Mouse (Mus musculus) limb, embryonic 13.5 days (tissue): ENCODE results near the gene Prpf40b. TPM values are rescaled to one million over a fixed set of nuclear protein-coding genes. Genes with fewer than 3 reads are reported as not detected.

Source experiments
- ATAC-seq: fragments of 200-750 bp; cut with Nextera tagmentation; 2 replicates; pipeline ENCODE4 v1.8.0; 2017; ENCODE audit warnings: low read depth, moderate number of reproducible peaks, moderate TSS enrichment; ENCODE audit not compliant: low FRiP score
- H3K27ac ChIP-seq: fragments of 300-500 bp; sonication (generic); 2 replicates; pipeline ENCODE4 v1.5.1; 2015; ENCODE audit warnings: inconsistent platforms, mild to moderate bottlenecking, moderate library complexity
- H3K27me3 ChIP-seq: fragments of 300-500 bp; sonication (generic); 2 replicates; pipeline ENCODE4 v1.6.1; 2015; ENCODE audit warnings: mild to moderate bottlenecking, inconsistent platforms
- H3K36me3 ChIP-seq: fragments of 300-500 bp; sonication (generic); 2 replicates; pipeline ENCODE4 v1.6.1; 2015; ENCODE audit warnings: inconsistent platforms, mild to moderate bottlenecking, moderate library complexity
- H3K4me1 ChIP-seq: fragments of 300-500 bp; sonication (generic); 2 replicates; pipeline ENCODE4 v1.6.1; 2015; ENCODE audit warnings: inconsistent platforms
- H3K4me2 ChIP-seq: fragments of 300-500 bp; sonication (generic); replicated peaks from 2 replicates; pipeline ENCODE4 v1.6.1; 2015; ENCODE audit warnings: inconsistent platforms, mild to moderate bottlenecking, moderate library complexity
- H3K4me3 ChIP-seq: fragments of 300-500 bp; sonication (generic); 2 replicates; pipeline ENCODE4 v1.5.1; 2015; ENCODE audit warnings: moderate library complexity, mild to moderate bottlenecking, inconsistent platforms
- H3K9ac ChIP-seq: fragments of 300-500 bp; sonication (generic); 2 replicates; pipeline ENCODE4 v1.6.1; 2015; ENCODE audit warnings: mild to moderate bottlenecking, inconsistent platforms
- H3K9me3 ChIP-seq: fragments of 300-500 bp; sonication (generic); 2 replicates; pipeline ENCODE4 v1.6.1; 2016; ENCODE audit warnings: inconsistent platforms
- WGBS: fragments of 180-500 bp; shearing (Covaris S2); methylation state at CpG from one replicate; pipeline ENCODE4 v1.1.7; 2015; 5-methylcytosine and 5-hydroxymethylcytosine counted together
- polyA plus RNA-seq: library from polyadenylated mRNA; unstranded; fragments of >200 nt; fragmentation: Nextera tagmentation; extraction: Ambion mirVana; gene quantifications from 2 replicates; pipeline ENCODE4 v1.2.1, GENCODE M21; 2015

The Prpf40b gene
- polyA plus RNA-seq, 1 experiment from 2014 or later = 80.3 TPM

GRCm38 (mm10) chr15:99335801-99336320 lies 41.0 kb downstream of the Prpf40b start:
- H3K4me2 ChIP-seq = no peak overlapping the region
- peaks cover 79% of the 10 kb centered on the region for H3K4me1 ChIP-seq
- peak overlapping the region; percentile 98; the same call in 1 of the 2 replicates for H3K27ac ChIP-seq
- no peak overlapping the region for H3K9ac ChIP-seq
- H3K36me3 ChIP-seq = peaks cover 24% of the 10 kb centered on the region
- H3K4me3 ChIP-seq = no peak overlapping the region
- no peaks in the 10 kb centered on the region for H3K9me3 ChIP-seq
- ATAC-seq = no peak
- H3K27me3 ChIP-seq = no peaks in the 10 kb centered on the region
- WGBS = 71% methylated on average over 8 of the region's 8 CpGs

DNA sequence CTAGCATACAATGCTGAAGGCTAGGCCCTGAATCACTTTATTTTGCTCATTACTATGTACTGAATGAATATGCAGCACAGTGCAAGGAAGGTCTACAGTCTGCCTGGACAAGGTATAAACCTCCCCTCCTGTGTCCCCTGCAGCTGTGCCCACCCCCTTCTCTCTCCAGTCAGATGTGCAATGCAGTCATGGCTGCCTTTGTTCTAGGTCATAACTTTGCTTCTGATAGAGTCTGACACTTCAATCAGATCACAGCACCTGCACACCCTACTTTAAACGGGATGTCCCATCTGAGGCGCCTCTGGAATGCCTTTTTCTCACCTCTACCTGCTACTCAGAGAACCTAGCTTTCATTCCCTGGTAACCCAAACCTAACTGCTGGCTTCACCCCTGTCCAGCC lies 44.0 kb downstream of the Prpf40b start:
- Histone ChIP-seq H3K27me3 (no peaks in the 10 kb centered on the region), H3K4me2 (no peak overlapping the region), H3K36me3 (peaks cover 12% of the 10 kb centered on the region; the same call in 1 of the 2 replicates), H3K4me1 (peaks cover 80% of the 10 kb centered on the region), H3K9me3 (no peaks in the 10 kb centered on the region), H3K4me3 (no peak overlapping the region), H3K27ac (no peak overlapping the region; the same call in 1 of the 2 replicates), H3K9ac (no peak overlapping the region)
- ATAC-seq = no peak
- WGBS = 62% methylated on average over 2 of the region's 2 CpGs

DNA sequence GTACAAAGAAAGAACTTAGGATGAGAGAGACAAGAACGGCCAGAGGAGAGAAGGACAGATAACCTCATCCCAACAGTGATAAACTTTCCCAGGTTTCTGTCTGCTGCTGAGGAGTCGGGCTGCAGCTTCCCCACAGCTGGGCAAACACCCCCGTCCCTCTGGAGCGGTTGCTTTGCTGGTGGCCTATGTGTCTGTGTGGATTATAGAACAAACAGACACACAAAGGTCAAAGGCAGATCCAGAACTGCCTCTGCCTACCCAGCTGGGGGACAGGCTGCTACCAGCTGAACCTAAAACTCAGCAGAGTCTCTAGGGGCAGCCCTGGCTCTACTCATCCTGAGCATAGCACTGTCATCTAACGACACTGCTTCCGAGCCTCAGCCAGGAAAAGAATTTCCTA lies 44.8 kb downstream of the Prpf40b start:
- H3K27ac ChIP-seq = no peak overlapping the region
- ATAC-seq = no peak

DNA sequence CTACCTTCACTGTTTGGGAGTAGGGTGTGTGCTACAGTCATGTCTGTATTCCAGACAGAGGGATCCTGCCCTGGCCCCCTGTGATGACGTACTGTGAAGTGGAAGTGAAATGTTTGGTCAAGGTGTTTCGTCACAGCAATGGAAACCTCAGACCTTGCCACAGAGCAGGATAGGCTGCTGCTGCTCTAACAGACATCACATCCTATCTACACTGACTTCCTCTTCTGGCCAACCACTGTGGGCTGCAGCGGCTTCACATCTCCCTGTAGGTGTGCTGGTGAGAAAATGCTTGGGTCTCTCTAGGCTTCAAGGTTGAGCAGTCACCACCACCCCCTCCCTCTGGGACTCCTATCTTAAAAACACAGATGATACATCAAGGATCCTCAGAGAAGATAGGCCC lies 46.2 kb downstream of the Prpf40b start:
- Histone ChIP-seq H3K27ac (no peak overlapping the region; the same call in 1 of the 2 replicates), H3K27me3 (no peaks in the 10 kb centered on the region), H3K4me2 (no peak overlapping the region), H3K4me1 (peaks cover 79% of the 10 kb centered on the region), H3K36me3 (no peaks in the 10 kb centered on the region), H3K9me3 (no peaks in the 10 kb centered on the region), H3K4me3 (no peak overlapping the region), H3K9ac (no peak overlapping the region)
- no peak for ATAC-seq
- 92% methylated on average over 3 of the region's 3 CpGs for WGBS

More for the DNA sequence above, 44.8 kb downstream of the Prpf40b start:
- H3K36me3 ChIP-seq = peaks cover 10% of the 10 kb centered on the region; the same call in 1 of the 2 replicates
- no peak overlapping the region for H3K4me3 ChIP-seq
- no peaks in the 10 kb centered on the region for H3K9me3 ChIP-seq
- no peaks in the 10 kb centered on the region for H3K27me3 ChIP-seq
- H3K9ac ChIP-seq = no peak overlapping the region
- peaks cover 80% of the 10 kb centered on the region for H3K4me1 ChIP-seq
- H3K4me2 ChIP-seq = no peak overlapping the region
- 56% methylated on average over 6 of the region's 6 CpGs for WGBS

GRCm38 (mm10) chr15:99342194-99342981 lies 47.5 kb downstream of the Prpf40b start:
- no peak overlapping the region; the same call in 1 of the 2 replicates for H3K4me2 ChIP-seq
- ATAC-seq = no peak
- H3K4me3 ChIP-seq = no peak overlapping the region
- WGBS = 55% methylated on average over 9 of the region's 9 CpGs
- no peaks in the 10 kb centered on the region for H3K9me3 ChIP-seq
- H3K27me3 ChIP-seq = no peaks in the 10 kb centered on the region
- H3K36me3 ChIP-seq = no peaks in the 10 kb centered on the region
- peaks cover 80% of the 10 kb centered on the region for H3K4me1 ChIP-seq
- no peak overlapping the region for H3K9ac ChIP-seq
- H3K27ac ChIP-seq = peak overlapping the region; percentile 83; the same call in 1 of the 2 replicates

DNA sequence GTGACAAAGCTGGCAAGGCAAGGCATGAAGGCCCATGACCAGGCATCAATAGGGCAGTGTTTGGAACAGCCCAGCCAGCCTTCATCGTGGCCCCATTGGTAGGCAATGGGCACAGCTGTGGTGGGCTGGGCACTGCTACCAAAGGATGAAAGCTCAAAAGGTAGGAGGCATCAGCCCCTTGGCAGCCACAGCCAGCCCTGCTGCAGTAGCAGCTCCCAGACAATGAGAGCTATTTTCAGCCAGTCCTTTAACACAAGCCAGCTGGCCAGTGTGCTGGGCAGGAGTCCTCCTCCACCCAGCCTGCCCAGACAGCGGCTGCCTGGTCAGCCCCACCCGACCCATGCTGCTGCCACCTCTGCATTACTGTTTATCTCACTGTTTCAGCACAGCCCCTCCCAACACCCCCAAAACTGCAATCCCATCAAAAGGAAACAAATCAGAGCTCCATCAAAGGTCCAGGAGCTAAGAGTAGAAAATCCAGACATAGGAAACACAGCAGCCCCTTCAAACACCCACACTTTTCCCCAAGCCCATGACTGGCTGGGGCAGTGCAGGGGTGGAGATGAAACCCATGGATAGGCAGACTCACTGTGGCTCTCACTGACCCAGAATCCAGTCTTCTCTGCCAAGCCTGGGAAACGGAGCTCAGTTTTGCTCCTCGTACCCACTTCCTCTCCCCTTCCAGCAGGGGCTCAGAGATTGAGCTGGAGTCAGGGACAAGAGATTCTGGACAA lies 48.7 kb downstream of the Prpf40b start:
- no peaks in the 10 kb centered on the region for H3K9me3 ChIP-seq
- 16% methylated on average over 5 of the region's 5 CpGs for WGBS
- H3K36me3 ChIP-seq = no peaks in the 10 kb centered on the region
- peak overlapping the region; percentile 55 for H3K9ac ChIP-seq
- H3K4me2 ChIP-seq = peak overlapping the region; percentile 34
- H3K27ac ChIP-seq = peak overlapping the region; percentile 83
- no peak overlapping the region for H3K4me3 ChIP-seq
- peaks cover 87% of the 10 kb centered on the region for H3K4me1 ChIP-seq
- 0 out of 2 replicates have a peak, but pooled peaks have one; percentile 37 for ATAC-seq
- H3K27me3 ChIP-seq = no peaks in the 10 kb centered on the region

DNA sequence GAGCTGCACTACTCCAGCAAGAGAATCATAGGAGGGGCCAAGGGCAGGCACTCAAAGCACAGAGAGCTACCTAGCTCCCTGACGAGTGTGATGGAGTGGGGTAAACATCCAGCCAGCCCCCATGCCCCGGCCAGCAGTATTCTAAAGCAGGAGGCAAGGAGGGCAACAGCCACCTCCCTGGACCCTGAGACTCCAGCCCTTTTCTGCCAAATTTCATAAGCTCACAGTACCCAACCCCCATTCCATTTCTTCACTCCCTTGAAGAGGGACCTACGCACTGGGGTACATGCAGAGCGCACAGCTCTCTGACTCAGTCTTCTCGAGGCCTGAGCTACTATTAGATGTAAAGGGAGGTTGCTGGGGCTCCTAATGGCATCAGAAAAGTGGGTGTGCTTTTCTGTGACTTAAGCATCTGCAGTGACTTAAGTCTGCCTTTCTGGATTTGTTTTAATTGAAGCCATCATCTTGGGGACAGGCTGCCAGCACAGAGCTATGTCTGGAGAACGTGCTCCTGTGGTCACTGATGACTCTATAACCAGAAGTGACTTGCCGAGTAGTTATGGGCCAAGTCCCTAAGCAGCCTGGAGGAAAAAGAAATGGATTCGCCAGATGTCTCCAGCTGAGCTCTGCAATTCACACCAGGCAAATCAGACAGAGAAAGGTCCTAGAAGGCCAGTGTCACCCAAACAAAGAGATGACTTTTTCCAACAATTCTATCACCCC lies 49.4 kb downstream of the Prpf40b start:
- ATAC-seq = no peak; the same call in 1 of the 2 replicates
- no peak overlapping the region for H3K4me3 ChIP-seq
- H3K4me1 ChIP-seq = peaks cover 83% of the 10 kb centered on the region
- H3K9ac ChIP-seq = peak overlapping the region; percentile 55
- H3K9me3 ChIP-seq = no peaks in the 10 kb centered on the region
- H3K4me2 ChIP-seq = peak overlapping the region; percentile 34; the same call in 1 of the 2 replicates
- H3K27me3 ChIP-seq = no peaks in the 10 kb centered on the region
- H3K36me3 ChIP-seq = no peaks in the 10 kb centered on the region
- H3K27ac ChIP-seq = peak overlapping the region; percentile 83
- WGBS = 30% methylated on average over 8 of the region's 8 CpGs

GRCm38 (mm10) chr15:99344961-99345360 lies 50.1 kb downstream of the Prpf40b start:
- Histone ChIP-seq H3K9ac (no peak overlapping the region), H3K27me3 (no peaks in the 10 kb centered on the region), H3K4me1 (peaks cover 83% of the 10 kb centered on the region), H3K27ac (peak overlapping the region; percentile 83), H3K4me3 (no peak overlapping the region), H3K9me3 (no peaks in the 10 kb centered on the region), H3K36me3 (no peaks in the 10 kb centered on the region), H3K4me2 (no peak overlapping the region)
- ATAC-seq = peak; percentile 52
- 37% methylated on average over 4 of the region's 4 CpGs for WGBS

- no peak overlapping the region for H3K4me3 ChIP-seq
- no peak overlapping the region for H3K4me2 ChIP-seq
- H3K9me3 ChIP-seq = no peaks in the 10 kb centered on the region
- H3K9ac ChIP-seq = no peak overlapping the region
- ATAC-seq = no peak
- H3K36me3 ChIP-seq = no peaks in the 10 kb centered on the region
- no peak overlapping the region for H3K27ac ChIP-seq
- peaks cover 48% of the 10 kb centered on the region for H3K4me1 ChIP-seq
- WGBS = 72% methylated on average over 6 of the region's 6 CpGs
- no peaks in the 10 kb centered on the region for H3K27me3 ChIP-seq
Observed at GRCm38 (mm10) chr15:99351610-99352009, 56.7 kb downstream of the Prpf40b start.

- Histone ChIP-seq H3K9me3 (no peaks in the 10 kb centered on the region), H3K4me2 (no peak overlapping the region), H3K36me3 (no peaks in the 10 kb centered on the region), H3K27me3 (no peaks in the 10 kb centered on the region), H3K4me3 (no peak overlapping the region), H3K27ac (no peak overlapping the region), H3K9ac (no peak overlapping the region), H3K4me1 (peaks cover 48% of the 10 kb centered on the region)
- ATAC-seq = no peak
- WGBS = 69% methylated on average over 5 of the region's 5 CpGs
Observed at GRCm38 (mm10) chr15:99352306-99352705, 57.4 kb downstream of the Prpf40b start.

GRCm38 (mm10) chr15:99355660-99356059 lies 60.8 kb downstream of the Prpf40b start:
- Histone ChIP-seq H3K4me1 (peaks cover 29% of the 10 kb centered on the region), H3K27ac (no peak overlapping the region), H3K36me3 (no peaks in the 10 kb centered on the region), H3K9me3 (no peaks in the 10 kb centered on the region), H3K4me3 (no peak overlapping the region), H3K9ac (no peak overlapping the region), H3K4me2 (no peak overlapping the region), H3K27me3 (no peaks in the 10 kb centered on the region)
- WGBS = 68% methylated on average over 6 of the region's 6 CpGs
- ATAC-seq = no peak
